Mouse (Mus musculus) cerebellum, adult 2 months (tissue): ENCODE results near the gene Src.
A peak's percentile ranks its signal among the peaks of the same experiment; 100 is the strongest.

ENCODE experiments used
- CTCF ChIP-seq: fragments of 200-500 bp; IDR thresholded peaks from 2 replicates; pipeline ENCODE4 v1.5.1; 2011; ENCODE audit warnings: low read depth, mild to moderate bottlenecking, control low read depth, low read length, moderate library complexity, borderline replicate concordance; ENCODE audit not compliant: insufficient read depth
- POLR2A ChIP-seq: fragments of 200-500 bp; IDR thresholded peaks from 2 replicates; pipeline ENCODE4 v1.6.1; 2011; ENCODE audit warnings: low read length, control low read depth, borderline replicate concordance; ENCODE audit not compliant: insufficient read depth

DNA sequence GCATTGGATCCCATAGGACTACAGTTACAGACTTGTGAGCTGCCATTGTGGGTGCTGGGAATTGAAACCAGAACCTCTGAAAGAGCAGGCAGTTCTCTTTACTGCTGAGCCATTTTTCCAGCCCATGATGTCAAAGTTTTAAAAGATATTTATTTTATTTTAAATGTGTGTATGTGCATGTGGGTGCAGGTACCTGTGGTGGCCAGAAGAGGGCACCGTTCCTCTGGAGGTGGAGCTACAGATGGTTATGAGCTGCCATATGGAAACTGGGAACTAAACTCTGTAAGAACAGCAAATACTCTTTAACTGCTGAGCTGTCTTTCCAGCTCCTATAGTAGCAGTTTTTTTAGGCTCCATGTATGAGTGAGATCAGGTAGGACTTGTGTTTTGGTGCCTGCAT is 23.1 kb downstream of the Src start:
- TF ChIP-seq POLR2A: no peak
- 0 out of 2 replicates have a peak, but pooled peaks have one; percentile 6 for TF ChIP-seq CTCF
